Mouse (Mus musculus) hindbrain, embryonic 14.5 days (tissue): ENCODE measurements around the gene Slc39a8. TPM values are rescaled to one million over a fixed set of nuclear protein-coding genes. Genes with fewer than 3 reads are reported as not detected.

Source experiments
- ATAC-seq: fragments of 200-750 bp; cut with Nextera tagmentation; 2 replicates; pipeline ENCODE4 v1.8.0; 2017; ENCODE audit warnings: moderate number of reproducible peaks, mild to moderate bottlenecking, moderate TSS enrichment, moderate library complexity; ENCODE audit not compliant: low FRiP score
- DNase-seq: peaks from one replicate; pipeline ENCODE4 v3.0.0-alpha.2; 2015; ENCODE audit warnings: low spot score
- H3K27ac ChIP-seq: fragments of 300-500 bp; sonication (generic); 2 replicates; pipeline ENCODE4 v1.5.1; 2014; ENCODE audit warnings: mild to moderate bottlenecking, moderate library complexity
- H3K27me3 ChIP-seq: fragments of 300-500 bp; sonication (generic); 2 replicates; pipeline ENCODE4 v1.6.1; 2014; ENCODE audit warnings: mild to moderate bottlenecking, low read length, mixed read lengths; ENCODE audit not compliant: control insufficient read depth, insufficient read depth
- H3K36me3 ChIP-seq: fragments of 300-500 bp; sonication (generic); replicated peaks from 2 replicates; pipeline ENCODE4 v1.6.1; 2014; ENCODE audit not compliant: control insufficient read depth, insufficient read depth
- H3K4me1 ChIP-seq: fragments of 300-500 bp; sonication (generic); replicated peaks from 2 replicates; pipeline ENCODE4 v1.6.1; 2014; ENCODE audit warnings: antibody characterized with exemption, low read length, mixed read lengths; ENCODE audit not compliant: control insufficient read depth, insufficient read depth
- H3K4me2 ChIP-seq: fragments of 300-500 bp; sonication (generic); replicated peaks from 2 replicates; pipeline ENCODE4 v1.6.1; 2014; ENCODE audit warnings: mild to moderate bottlenecking, moderate library complexity
- H3K4me3 ChIP-seq: fragments of 300-500 bp; sonication (generic); replicated peaks from 2 replicates; pipeline ENCODE4 v1.5.1; 2014; ENCODE audit warnings: mild to moderate bottlenecking, low read length
- H3K9ac ChIP-seq: fragments of 300-500 bp; sonication (generic); 2 replicates; pipeline ENCODE4 v1.6.1; 2014
- H3K9me3 ChIP-seq: fragments of 300-500 bp; sonication (generic); 2 replicates; pipeline ENCODE4 v1.6.1; 2016; ENCODE audit warnings: low read length; ENCODE audit not compliant: control insufficient read depth
- WGBS: fragments of 180-500 bp; shearing (Covaris S2); extraction: QIAGEN DNeasy Blood & Tissue Kit; methylation state at CpG from one replicate; pipeline ENCODE4 v1.1.7; 2014; 5-methylcytosine and 5-hydroxymethylcytosine counted together
- polyA plus RNA-seq: library from polyadenylated mRNA; unstranded; fragments of >200 nt; fragmentation: Nextera tagmentation; extraction: Ambion mirVana; gene quantifications from 2 replicates; pipeline ENCODE4 v1.2.1, GENCODE M21; 2014

The Slc39a8 gene
- polyA plus RNA-seq, 1 experiment from 2014 or later = 14.9 TPM

GRCm38 (mm10) chr3:135887033-135887855 lies 62.2 kb downstream of the Slc39a8 start:
- peaks cover 8% of the 10 kb centered on the region for H3K4me1 ChIP-seq
- H3K27me3 ChIP-seq = no peaks in the 10 kb centered on the region
- H3K36me3 ChIP-seq = no peaks in the 10 kb centered on the region
- DNase-seq (no peak), ATAC-seq (peak; percentile 45; the same call in 1 of the 2 replicates)
- peak overlapping the region; percentile 10; the same call in 1 of the 2 replicates for H3K27ac ChIP-seq
- WGBS = 60% methylated on average over 9 of the region's 9 CpGs
- H3K4me2 ChIP-seq = peak overlapping the region; percentile 10
- H3K4me3 ChIP-seq = no peak overlapping the region
- no peaks in the 10 kb centered on the region for H3K9me3 ChIP-seq
- H3K9ac ChIP-seq = no peak overlapping the region

GRCm38 (mm10) chr3:135887856-135888155 lies 62.7 kb downstream of the Slc39a8 start:
- peak overlapping the region; percentile 10; the same call in 1 of the 2 replicates for H3K4me2 ChIP-seq
- ATAC-seq (peak; percentile 69; the same call in 1 of the 2 replicates), DNase-seq (no peak)

DNA sequence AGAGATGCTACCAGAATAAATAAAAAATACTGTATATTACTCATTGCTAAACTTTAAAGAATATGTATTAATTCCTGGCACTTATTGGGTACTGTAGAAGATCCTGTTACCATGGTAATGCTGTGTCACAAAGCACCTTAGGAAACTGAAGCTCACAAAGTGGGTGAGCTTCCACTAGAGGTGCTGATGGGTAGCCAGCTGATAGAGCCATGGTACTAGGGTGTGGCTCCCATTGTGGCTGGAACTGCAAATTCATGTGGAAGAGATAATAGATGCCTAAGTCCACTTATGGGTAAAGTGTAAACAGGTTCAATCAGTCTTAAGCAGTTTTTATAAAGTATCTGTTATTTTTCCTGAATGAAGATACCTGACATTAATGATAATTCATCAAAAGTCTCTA lies 64.3 kb downstream of the Slc39a8 start:
- Histone ChIP-seq H3K4me3 (no peak overlapping the region), H3K27me3 (no peaks in the 10 kb centered on the region), H3K4me2 (no peak overlapping the region), H3K9ac (no peak overlapping the region), H3K27ac (no peak overlapping the region), H3K9me3 (no peaks in the 10 kb centered on the region), H3K4me1 (peaks cover 8% of the 10 kb centered on the region), H3K36me3 (no peaks in the 10 kb centered on the region)
- ATAC-seq (no peak), DNase-seq (no peak)

More at GRCm38 (mm10) chr3:135887856-135888155, 62.7 kb downstream of the Slc39a8 start:
- no peaks in the 10 kb centered on the region for H3K36me3 ChIP-seq
- H3K27ac ChIP-seq = peak overlapping the region; percentile 10; the same call in 1 of the 2 replicates
- no peak overlapping the region for H3K4me3 ChIP-seq
- H3K9ac ChIP-seq = no peak overlapping the region; the same call in 1 of the 2 replicates
- H3K9me3 ChIP-seq = no peaks in the 10 kb centered on the region
- peaks cover 8% of the 10 kb centered on the region for H3K4me1 ChIP-seq
- no peaks in the 10 kb centered on the region for H3K27me3 ChIP-seq
- WGBS = 19% methylated on average over 5 of the region's 5 CpGs

- H3K4me3 ChIP-seq = no peak overlapping the region
- H3K4me1 ChIP-seq = no peaks in the 10 kb centered on the region
- no peak overlapping the region for H3K4me2 ChIP-seq
- no peak overlapping the region for H3K27ac ChIP-seq
- no peaks in the 10 kb centered on the region for H3K9me3 ChIP-seq
- no peak for ATAC-seq
- no peak for DNase-seq
- no peaks in the 10 kb centered on the region for H3K36me3 ChIP-seq
- no peaks in the 10 kb centered on the region for H3K27me3 ChIP-seq
- no peak overlapping the region for H3K9ac ChIP-seq
- WGBS = 90% methylated on average over 1 of the region's 1 CpGs
Measured at GRCm38 (mm10) chr3:135903366-135903765, 78.3 kb downstream of the Slc39a8 start.

DNA sequence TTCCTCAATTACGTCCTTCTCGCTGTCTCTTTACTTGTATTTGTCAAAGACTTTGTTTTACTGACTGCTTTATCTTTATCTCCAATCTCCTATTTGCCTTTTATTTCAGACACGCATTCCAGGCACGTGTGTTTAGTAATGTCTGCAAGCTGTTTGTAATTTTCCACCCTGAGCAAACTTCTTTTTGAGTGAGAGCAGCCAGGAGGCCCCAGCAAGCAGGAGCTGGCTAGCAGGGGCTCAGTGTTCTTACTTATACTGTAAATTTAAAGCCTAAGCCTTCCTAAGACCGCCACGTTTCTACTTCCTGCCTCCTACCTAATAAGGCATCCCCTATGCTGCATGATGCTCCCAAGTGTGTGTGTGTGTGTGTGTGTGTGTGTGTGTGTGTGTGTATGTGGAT lies 79.8 kb downstream of the Slc39a8 start:
- H3K27me3 ChIP-seq = no peaks in the 10 kb centered on the region
- no peak for DNase-seq
- H3K4me2 ChIP-seq = no peak overlapping the region
- H3K27ac ChIP-seq = no peak overlapping the region
- H3K4me1 ChIP-seq = no peaks in the 10 kb centered on the region
- 79% methylated on average over 6 of the region's 6 CpGs for WGBS
- H3K36me3 ChIP-seq = no peaks in the 10 kb centered on the region
- H3K4me3 ChIP-seq = no peak overlapping the region
- ATAC-seq = no peak
- H3K9ac ChIP-seq = no peak overlapping the region
- H3K9me3 ChIP-seq = no peaks in the 10 kb centered on the region

GRCm38 (mm10) chr3:135905729-135906128 lies 80.7 kb downstream of the Slc39a8 start:
- no peaks in the 10 kb centered on the region for H3K9me3 ChIP-seq
- H3K27me3 ChIP-seq = no peaks in the 10 kb centered on the region
- DNase-seq = no peak
- no peak overlapping the region for H3K27ac ChIP-seq
- WGBS = 96% methylated on average over 1 of the region's 1 CpGs
- no peaks in the 10 kb centered on the region for H3K36me3 ChIP-seq
- no peak overlapping the region for H3K9ac ChIP-seq
- no peak for ATAC-seq
- no peaks in the 10 kb centered on the region for H3K4me1 ChIP-seq
- H3K4me2 ChIP-seq = no peak overlapping the region
- no peak overlapping the region for H3K4me3 ChIP-seq

GRCm38 (mm10) chr3:135907028-135907427 lies 81.9 kb downstream of the Slc39a8 start:
- ATAC-seq (no peak), DNase-seq (no peak)
- Histone ChIP-seq H3K9me3 (no peaks in the 10 kb centered on the region), H3K27me3 (no peaks in the 10 kb centered on the region), H3K27ac (no peak overlapping the region), H3K4me3 (no peak overlapping the region), H3K4me1 (no peaks in the 10 kb centered on the region), H3K9ac (no peak overlapping the region), H3K4me2 (no peak overlapping the region), H3K36me3 (no peaks in the 10 kb centered on the region)
- WGBS = 76% methylated on average over 3 of the region's 3 CpGs

GRCm38 (mm10) chr3:135915941-135916340 lies 90.9 kb downstream of the Slc39a8 start:
- no peaks in the 10 kb centered on the region for H3K9me3 ChIP-seq
- no peak overlapping the region for H3K4me2 ChIP-seq
- no peaks in the 10 kb centered on the region for H3K36me3 ChIP-seq
- H3K27me3 ChIP-seq = no peaks in the 10 kb centered on the region
- DNase-seq (no peak), ATAC-seq (no peak)
- no peaks in the 10 kb centered on the region for H3K4me1 ChIP-seq
- H3K9ac ChIP-seq = no peak overlapping the region
- no peak overlapping the region for H3K4me3 ChIP-seq
- WGBS = 94% methylated on average over 4 of the region's 4 CpGs
- H3K27ac ChIP-seq = no peak overlapping the region

DNA sequence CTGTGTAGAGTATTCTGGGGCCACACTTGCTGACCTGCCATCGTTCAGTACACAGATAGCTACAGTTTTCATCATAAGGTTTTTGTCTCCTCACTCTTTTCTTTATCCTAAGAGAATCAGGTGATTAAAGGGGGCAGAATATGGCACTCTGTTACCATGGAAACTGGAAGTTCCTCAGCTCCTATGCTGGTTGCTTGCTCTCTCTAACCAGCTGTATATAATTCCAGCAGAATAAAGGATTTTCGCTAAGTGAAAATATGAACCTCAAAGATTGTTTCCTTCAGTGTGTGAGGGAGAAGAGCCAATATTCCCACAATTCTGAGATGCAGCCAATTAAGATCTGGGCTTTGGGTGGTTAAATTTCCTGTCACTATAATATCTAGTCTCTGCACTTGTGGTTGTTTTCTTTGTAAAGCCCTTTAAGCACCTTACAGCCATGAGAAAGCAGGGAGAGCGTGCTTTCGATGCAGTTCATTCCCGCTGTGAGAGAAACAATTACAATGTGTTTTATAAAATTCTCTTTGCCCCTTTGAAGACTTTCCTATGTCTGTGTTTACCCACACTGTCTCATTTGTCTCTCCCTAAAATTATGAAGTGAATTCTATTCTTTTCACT lies 93.6 kb downstream of the Slc39a8 start:
- DNase-seq = peak; percentile 58
- H3K27ac ChIP-seq = 0 out of 2 replicates have a peak overlapping the region, but pooled peaks have one; percentile 29
- peak; percentile 80 for ATAC-seq

More for the DNA sequence above, 93.6 kb downstream of the Slc39a8 start:
- no peaks in the 10 kb centered on the region for H3K9me3 ChIP-seq
- no peak overlapping the region for H3K4me3 ChIP-seq
- no peaks in the 10 kb centered on the region for H3K36me3 ChIP-seq
- H3K4me1 ChIP-seq = no peaks in the 10 kb centered on the region
- H3K27me3 ChIP-seq = no peaks in the 10 kb centered on the region
- no peak overlapping the region for H3K9ac ChIP-seq
- 47% methylated on average over 5 of the region's 5 CpGs for WGBS
- no peak overlapping the region for H3K4me2 ChIP-seq
